Mouse (Mus musculus): ENCODE data around the gene Olfr1030. TPM values are rescaled to one million over a fixed set of nuclear protein-coding genes. Genes with fewer than 3 reads are reported as not detected.

Gene Olfr1030
- polyA plus RNA-seq (2012; rRNA removed; ENCODE audit: low replicate concordance) = not detected in 2 replicates

GRCm38 (mm10) chr2:85978976-85979375 lies at the start of gene Olfr1030:
Gene Olfr1030, plus strand, starts transcription at chr2:85979276.

GRCm38 (mm10) chr2:85950137-85950536 lies 28.9 kb upstream of the Olfr1030 start, which contains the start of gene Olfr1028:
Gene Olfr1028, plus strand, starts transcription at chr2:85950437.

GRCm38 (mm10) chr2:85973595-85973994 lies 5.5 kb upstream of the Olfr1030 start, which contains the start of gene Olfr1029:
Gene Olfr1029, plus strand, starts transcription at chr2:85973895.

GRCm38 (mm10) chr2:85990004-85990403 lies 10.9 kb downstream of the Olfr1030 start, which contains the start of gene Olfr1031:
Gene Olfr1031, plus strand, starts transcription at chr2:85990304.

GRCm38 (mm10) chr2:86005240-86005639 lies 26.2 kb downstream of the Olfr1030 start, which contains the start of gene Olfr1032:
Gene Olfr1032, plus strand, starts transcription at chr2:86005540.

GRCm38 (mm10) chr2:86020406-86020805 lies 41.3 kb downstream of the Olfr1030 start, which contains the start of gene Olfr1033:
Gene Olfr1033, plus strand, starts transcription at chr2:86020633.

Other genes with a start within 250 kb of the Olfr1030 start
- gene Olfr1012, start 216.5 kb upstream of the Olfr1030 start, polyA plus RNA-seq (2012; rRNA removed; ENCODE audit: low replicate concordance) = not detected in 2 replicates
- gene Olfr1013, start 212.2 kb upstream of the Olfr1030 start, polyA plus RNA-seq (2012; rRNA removed; ENCODE audit: low replicate concordance) = not detected in 2 replicates
- gene Olfr1014, start 206.6 kb upstream of the Olfr1030 start, polyA plus RNA-seq (2012; rRNA removed; ENCODE audit: low replicate concordance) = not detected in 2 replicates
- not detected in 2 replicates for gene Olfr1015, start 197.3 kb upstream of the Olfr1030 start, polyA plus RNA-seq (2012; rRNA removed; ENCODE audit: low replicate concordance)
- not detected in 2 replicates for gene Olfr1016, start 176.7 kb upstream of the Olfr1030 start, polyA plus RNA-seq (2012; rRNA removed; ENCODE audit: low replicate concordance)
- gene Olfr1018, start 160.8 kb upstream of the Olfr1030 start, polyA plus RNA-seq (2012; rRNA removed; ENCODE audit: low replicate concordance) = not detected in 2 replicates
- not detected in 2 replicates for gene Olfr1019, start 133.8 kb upstream of the Olfr1030 start, polyA plus RNA-seq (2012; rRNA removed; ENCODE audit: low replicate concordance)
- gene Olfr1020, start 132.2 kb upstream of the Olfr1030 start, polyA plus RNA-seq (2012; rRNA removed; ENCODE audit: low replicate concordance) = not detected in 2 replicates
- gene Olfr1022, start 110.7 kb upstream of the Olfr1030 start, polyA plus RNA-seq (2012; rRNA removed; ENCODE audit: low replicate concordance) = not detected in 2 replicates
- not detected in 2 replicates for gene Olfr1023, start 93.6 kb upstream of the Olfr1030 start, polyA plus RNA-seq (2012; rRNA removed; ENCODE audit: low replicate concordance)
- not detected in 2 replicates for gene Olfr1024, start 74.2 kb upstream of the Olfr1030 start, polyA plus RNA-seq (2012; rRNA removed; ENCODE audit: low replicate concordance)
- not detected in 2 replicates for gene Olfr1025-ps1, start 64.1 kb upstream of the Olfr1030 start, polyA plus RNA-seq (2012; rRNA removed; ENCODE audit: low replicate concordance)
- gene Olfr1026, start 57.7 kb upstream of the Olfr1030 start, polyA plus RNA-seq (2012; rRNA removed; ENCODE audit: low replicate concordance) = not detected in 2 replicates
- not detected in 2 replicates for gene Olfr1028, start 28.8 kb upstream of the Olfr1030 start, polyA plus RNA-seq (2012; rRNA removed; ENCODE audit: low replicate concordance)
- not detected in 2 replicates for gene Olfr1029, start 5.4 kb upstream of the Olfr1030 start, polyA plus RNA-seq (2012; rRNA removed; ENCODE audit: low replicate concordance)
- not detected in 2 replicates for gene Olfr1031, start 11.0 kb downstream of the Olfr1030 start, polyA plus RNA-seq (2012; rRNA removed; ENCODE audit: low replicate concordance)
- gene Olfr1032, start 26.3 kb downstream of the Olfr1030 start, polyA plus RNA-seq (2012; rRNA removed; ENCODE audit: low replicate concordance) = not detected in 2 replicates
- 1.3 and 1.7 TPM in 2 replicates for gene Olfr1033, start 41.4 kb downstream of the Olfr1030 start, polyA plus RNA-seq (2012; rRNA removed; ENCODE audit: low replicate concordance)
- gene Olfr1034, start 66.6 kb downstream of the Olfr1030 start, polyA plus RNA-seq (2012; rRNA removed; ENCODE audit: low replicate concordance) = 0.23 and 0.26 TPM in 2 replicates
- gene Olfr1036, start 94.7 kb downstream of the Olfr1030 start, polyA plus RNA-seq (2012; rRNA removed; ENCODE audit: low replicate concordance) = not detected in 2 replicates
- not detected in 2 replicates for gene Olfr1037, start 108.1 kb downstream of the Olfr1030 start, polyA plus RNA-seq (2012; rRNA removed; ENCODE audit: low replicate concordance)
- not detected in 2 replicates for gene Olfr1039, start 156.7 kb downstream of the Olfr1030 start, polyA plus RNA-seq (2012; rRNA removed; ENCODE audit: low replicate concordance)
- gene Olfr1040, start 167.5 kb downstream of the Olfr1030 start, polyA plus RNA-seq (2012; rRNA removed; ENCODE audit: low replicate concordance) = not detected in 2 replicates
- gene Olfr1042, start 182.6 kb downstream of the Olfr1030 start, polyA plus RNA-seq (2012; rRNA removed; ENCODE audit: low replicate concordance) = not detected in 2 replicates
- not detected in 2 replicates for gene Olfr1043, start 188.2 kb downstream of the Olfr1030 start, polyA plus RNA-seq (2012; rRNA removed; ENCODE audit: low replicate concordance)
- not detected in 2 replicates for gene Olfr1044, start 198.5 kb downstream of the Olfr1030 start, polyA plus RNA-seq (2012; rRNA removed; ENCODE audit: low replicate concordance)
- gene Olfr52, start 206.4 kb downstream of the Olfr1030 start, polyA plus RNA-seq (2012; rRNA removed; ENCODE audit: low replicate concordance) = not detected in 2 replicates
- not detected in 2 replicates for gene Olfr1045, start 223.7 kb downstream of the Olfr1030 start, polyA plus RNA-seq (2012; rRNA removed; ENCODE audit: low replicate concordance)
- gene Olfr1046, start 240.0 kb downstream of the Olfr1030 start, polyA plus RNA-seq (2012; rRNA removed; ENCODE audit: low replicate concordance) = not detected in 2 replicates

Measured in subcutaneous adipose tissue, adult 2 months (tissue).